Mouse (Mus musculus) erythroblast, embryonic 14.5 days (primary cell): ENCODE results near the gene Tmed9. TPM values are rescaled to one million over a fixed set of nuclear protein-coding genes. Genes with fewer than 3 reads are reported as not detected.

Experiments used
- H3K27me3 ChIP-seq: 2 replicates; pipeline ENCODE4 v1.6.1; 2012; ENCODE audit warnings: inconsistent platforms; ENCODE audit not compliant: control insufficient read depth
- H3K36me3 ChIP-seq: 2 replicates; pipeline ENCODE4 v1.6.1; 2012; ENCODE audit warnings: mild to moderate bottlenecking, inconsistent platforms; ENCODE audit not compliant: control insufficient read depth
- H3K4me1 ChIP-seq: 2 replicates; pipeline ENCODE4 v1.6.1; 2012; ENCODE audit warnings: inconsistent platforms; ENCODE audit not compliant: control insufficient read depth
- H3K4me3 ChIP-seq: replicated peaks from 2 replicates; pipeline ENCODE3; 2012; ENCODE audit warnings: moderate library complexity, mild to moderate bottlenecking, inconsistent platforms
- H3K9me3 ChIP-seq: 2 replicates; pipeline ENCODE4 v1.6.1; 2012; ENCODE audit warnings: low read length, inconsistent platforms, mixed read lengths; ENCODE audit not compliant: control insufficient read depth
- GATA1 ChIP-seq: IDR thresholded peaks from 2 replicates; pipeline ENCODE4 v1.6.1; 2012; ENCODE audit warnings: low read length, inconsistent platforms, mixed read lengths
- TAL1 ChIP-seq: IDR thresholded peaks from 3 replicates; pipeline ENCODE4 v1.6.1; 2012; ENCODE audit warnings: low read length, inconsistent platforms, mixed read lengths
- polyA plus RNA-seq: library from polyadenylated mRNA; stranded (reverse); fragments of >175 nt; gene quantifications from 2 replicates; pipeline ENCODE4 v1.2.3, GENCODE M21; 2012

The Tmed9 gene
- 9.5 and 12.0 TPM in 2 replicates for polyA plus RNA-seq

DNA sequence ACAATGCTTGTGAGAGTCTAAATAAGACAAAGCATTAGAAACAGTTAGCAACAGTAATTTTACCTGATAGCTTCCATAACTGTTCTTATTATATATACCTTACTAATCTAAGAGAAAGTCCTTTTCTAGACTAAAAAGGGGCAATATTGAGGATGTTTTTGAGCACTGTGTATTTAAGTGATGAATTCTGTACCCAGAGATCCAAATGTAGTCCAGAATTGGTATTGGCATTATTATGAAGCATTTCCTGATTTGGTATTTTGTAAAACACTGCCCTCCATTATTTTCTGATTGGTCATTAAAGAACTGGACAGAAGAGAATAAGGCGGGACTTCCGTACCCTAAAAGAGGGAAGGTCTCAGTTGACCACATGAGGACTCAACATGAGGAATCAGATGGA, at the start of gene Tmed9:
Tmed9 (plus strand) TSS at position 301 of the 400 bp plus-strand sequence.
- Histone ChIP-seq H3K4me1 (peaks cover 28% of the 10 kb centered on the region), H3K36me3 (peaks cover 4% of the 10 kb centered on the region), H3K4me3 (no peak within 1 kb of the TSS), H3K27me3 (no peaks in the 10 kb centered on the region), H3K9me3 (no peaks in the 10 kb centered on the region)
- TF ChIP-seq TAL1 (no peak), GATA1 (no peak)

DNA sequence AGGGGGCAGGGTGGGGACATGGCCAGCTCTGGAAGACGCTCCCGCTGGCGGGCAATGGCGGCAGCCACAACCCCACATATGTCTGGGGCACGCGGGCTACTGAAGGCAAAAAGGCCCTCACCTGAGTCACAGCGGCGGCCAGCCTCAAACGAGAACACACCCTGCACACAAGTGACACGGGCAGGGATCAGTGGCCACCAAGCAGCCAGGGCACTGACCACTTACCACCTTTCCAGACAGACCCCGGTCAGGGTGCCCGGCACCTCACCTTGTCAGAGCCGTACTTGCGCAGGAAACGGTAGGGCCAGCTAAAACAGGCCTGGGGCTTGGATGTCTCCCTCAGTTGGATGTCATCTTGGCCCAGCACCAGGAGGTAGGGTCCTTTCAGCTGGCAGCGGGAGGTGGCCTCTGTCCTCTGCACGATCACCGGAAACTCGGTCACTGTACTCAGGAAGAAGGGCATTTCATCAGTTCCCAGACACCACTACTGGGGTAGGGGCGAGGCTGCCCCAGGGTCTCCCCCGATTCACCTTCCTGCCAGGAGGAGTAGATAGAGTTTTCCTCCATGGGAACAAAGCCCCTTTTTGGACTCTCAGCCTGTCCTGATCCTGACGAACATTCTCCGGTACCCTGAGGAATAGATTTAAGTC, 49.5 kb upstream of the Tmed9 start:
- Histone ChIP-seq H3K9me3 (peaks cover 5% of the 10 kb centered on the region; the same call in 1 of the 2 replicates), H3K36me3 (peaks cover under 1% of the 10 kb centered on the region), H3K4me3 (no peak overlapping the region), H3K4me1 (peaks cover 20% of the 10 kb centered on the region), H3K27me3 (peaks cover 7% of the 10 kb centered on the region)
- TF ChIP-seq GATA1 (no peak), TAL1 (no peak)

DNA sequence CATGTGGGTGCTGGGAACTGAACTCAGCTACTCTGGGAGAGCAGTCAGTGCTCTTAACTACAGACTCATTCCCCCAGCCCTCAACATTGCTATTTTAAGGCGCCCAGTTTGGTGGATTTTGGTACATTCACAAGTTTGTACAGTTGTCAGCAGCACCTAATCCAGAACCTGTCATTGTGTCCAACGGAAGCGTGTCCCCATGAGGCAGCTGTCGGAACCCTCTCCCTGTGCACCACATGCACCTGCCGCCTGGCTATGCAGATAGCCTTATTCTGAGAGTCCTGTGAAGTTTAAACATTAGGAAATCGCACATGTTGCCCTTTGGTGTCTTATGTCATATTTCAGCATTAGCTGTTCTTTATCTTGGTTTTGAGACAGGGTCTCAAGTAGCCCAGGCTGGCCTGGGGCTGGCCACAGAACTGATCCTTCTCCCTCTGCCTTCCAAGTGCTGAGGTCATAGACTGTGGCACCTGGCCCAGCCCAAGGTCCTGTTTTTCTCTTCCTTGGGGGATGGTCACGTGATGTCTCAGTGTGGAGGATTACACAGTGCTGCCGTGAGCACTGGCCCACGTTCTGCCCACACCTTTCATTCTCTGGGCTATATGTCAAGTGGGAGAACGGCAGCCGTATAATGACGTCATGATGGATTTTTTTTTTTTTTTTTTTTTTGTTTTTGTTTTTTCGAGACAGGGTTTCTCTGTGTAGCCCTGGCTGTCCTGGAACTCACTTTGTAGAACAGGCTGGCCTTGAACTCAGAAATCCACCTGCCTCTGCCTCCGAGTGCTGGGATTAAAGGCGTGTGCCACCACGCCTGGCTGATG, 47.6 kb upstream of the Tmed9 start:
- peaks cover 19% of the 10 kb centered on the region for H3K36me3 ChIP-seq
- TF ChIP-seq GATA1 (no peak), TAL1 (no peak)
- H3K4me1 ChIP-seq: peaks cover 29% of the 10 kb centered on the region
- no peaks in the 10 kb centered on the region for H3K27me3 ChIP-seq
- no peak overlapping the region for H3K4me3 ChIP-seq
- no peaks in the 10 kb centered on the region for H3K9me3 ChIP-seq

DNA sequence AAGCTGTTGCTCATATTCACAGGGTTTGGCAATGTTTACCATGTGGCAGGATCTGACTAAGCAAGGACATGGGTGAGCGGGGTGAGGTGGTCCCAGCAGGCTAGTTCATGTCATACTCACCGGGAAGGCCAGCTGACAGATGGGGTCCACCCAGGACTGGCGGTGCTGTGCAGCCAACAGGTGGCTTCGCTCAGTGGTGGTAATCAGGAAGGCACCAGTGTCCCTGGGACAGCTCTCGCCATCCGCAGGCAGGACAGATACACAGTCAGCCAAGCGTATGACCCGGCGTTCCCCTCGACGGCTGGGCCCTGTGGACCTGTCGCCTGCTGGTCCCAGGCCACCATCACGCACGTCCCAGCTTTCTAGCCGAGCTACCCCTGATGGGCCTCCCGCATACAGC, 46.3 kb upstream of the Tmed9 start:
- H3K4me3 ChIP-seq: no peak overlapping the region
- H3K4me1 ChIP-seq: peaks cover 29% of the 10 kb centered on the region

GRCm38 (mm10) chr13:55527834-55528772, 45.4 kb upstream of the Tmed9 start:
- TF ChIP-seq GATA1: no peak
- TF ChIP-seq TAL1: no peak
- Histone ChIP-seq H3K9me3 (no peaks in the 10 kb centered on the region), H3K4me1 (peaks cover 29% of the 10 kb centered on the region), H3K4me3 (no peak overlapping the region), H3K27me3 (no peaks in the 10 kb centered on the region), H3K36me3 (peaks cover 39% of the 10 kb centered on the region)

More for the DNA sequence above, 46.3 kb upstream of the Tmed9 start:
- TF ChIP-seq GATA1 (no peak), TAL1 (no peak)
- Histone ChIP-seq H3K27me3 (no peaks in the 10 kb centered on the region), H3K36me3 (peaks cover 31% of the 10 kb centered on the region), H3K9me3 (no peaks in the 10 kb centered on the region)

DNA sequence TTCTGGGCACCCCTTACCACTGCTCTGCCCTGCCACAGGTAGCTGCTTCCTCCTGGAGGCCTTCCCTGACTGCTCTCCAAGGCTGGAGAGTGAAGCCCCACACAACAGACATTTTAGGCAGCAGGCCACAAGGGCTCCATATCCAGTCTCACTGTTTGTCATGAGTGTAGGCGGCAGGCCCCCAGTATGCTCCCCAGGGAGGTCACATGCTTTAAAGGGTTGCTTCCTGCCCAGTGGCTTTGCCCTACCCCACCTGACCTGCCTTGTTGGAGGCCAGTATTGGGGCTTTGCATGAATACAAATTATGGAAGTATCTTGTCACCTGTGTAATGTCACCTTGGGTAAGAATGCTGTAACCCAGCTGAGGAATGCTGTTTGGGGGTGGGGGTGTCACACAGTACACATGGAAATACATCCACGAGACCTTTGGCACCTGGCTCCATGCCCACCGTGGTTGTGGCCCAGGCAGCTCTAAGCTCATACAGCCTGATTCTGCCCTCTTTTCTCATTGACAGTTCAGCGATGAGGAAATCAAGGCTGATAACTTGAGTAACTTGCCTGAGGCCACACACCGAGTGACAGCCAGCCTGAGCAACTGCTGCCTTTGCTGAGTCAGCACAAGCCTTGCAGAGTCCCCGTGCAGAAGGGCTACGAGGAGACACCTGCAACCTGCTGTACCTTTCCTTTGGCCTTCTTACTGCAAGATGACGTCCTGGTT, 44.2 kb upstream of the Tmed9 start, which contains the start of gene Dok3:
Dok3 (minus strand) TSS at position 99 of the 718 bp plus-strand sequence.
- H3K4me3 ChIP-seq: no peak within 1 kb of the TSS
- H3K27me3 ChIP-seq: no peaks in the 10 kb centered on the region
- TF ChIP-seq GATA1: no peak
- TF ChIP-seq TAL1: no peak
- H3K9me3 ChIP-seq: no peaks in the 10 kb centered on the region
- peaks cover 52% of the 10 kb centered on the region for H3K36me3 ChIP-seq
- H3K4me1 ChIP-seq: peaks cover 33% of the 10 kb centered on the region

DNA sequence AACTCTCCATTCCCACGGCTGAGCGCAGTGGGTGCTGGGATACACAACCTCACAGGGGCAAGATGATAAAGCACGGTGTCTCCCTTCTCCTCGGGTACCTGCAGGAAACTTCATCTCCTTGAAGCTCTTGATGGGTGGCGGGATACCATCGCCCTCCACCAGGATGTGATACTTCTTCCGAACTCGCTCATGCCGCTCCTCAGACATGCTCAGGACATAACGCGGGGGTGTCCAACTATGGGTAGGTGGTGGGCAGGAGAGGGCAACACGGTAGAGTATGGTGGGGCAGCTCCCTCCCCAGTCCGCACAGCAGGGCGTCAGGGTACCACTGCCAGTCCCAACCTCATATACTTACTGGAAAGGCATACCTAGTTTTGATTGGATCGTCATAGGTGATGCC, 38.3 kb upstream of the Tmed9 start:
- Histone ChIP-seq H3K4me3 (peak overlapping the region; percentile 80), H3K36me3 (peaks cover 75% of the 10 kb centered on the region), H3K9me3 (no peaks in the 10 kb centered on the region), H3K27me3 (no peaks in the 10 kb centered on the region), H3K4me1 (peaks cover 31% of the 10 kb centered on the region)
- TF ChIP-seq TAL1: no peak
- no peak for TF ChIP-seq GATA1

GRCm38 (mm10) chr13:55535796-55536193, 37.7 kb upstream of the Tmed9 start:
- TF ChIP-seq GATA1 (no peak), TAL1 (no peak)
- H3K9me3 ChIP-seq: no peaks in the 10 kb centered on the region
- peaks cover 37% of the 10 kb centered on the region for H3K4me1 ChIP-seq
- H3K36me3 ChIP-seq: peaks cover 75% of the 10 kb centered on the region
- H3K4me3 ChIP-seq: peak overlapping the region; percentile 80
- H3K27me3 ChIP-seq: no peaks in the 10 kb centered on the region
